Mouse (Mus musculus): Measurements from ENCODE around the gene Ddx25. TPM values are rescaled to one million over a fixed set of nuclear protein-coding genes. Genes with fewer than 3 reads are reported as not detected.

Gene Ddx25
- polyA plus RNA-seq, 1 experiment from 2014 or later = 30.1 TPM

DNA sequence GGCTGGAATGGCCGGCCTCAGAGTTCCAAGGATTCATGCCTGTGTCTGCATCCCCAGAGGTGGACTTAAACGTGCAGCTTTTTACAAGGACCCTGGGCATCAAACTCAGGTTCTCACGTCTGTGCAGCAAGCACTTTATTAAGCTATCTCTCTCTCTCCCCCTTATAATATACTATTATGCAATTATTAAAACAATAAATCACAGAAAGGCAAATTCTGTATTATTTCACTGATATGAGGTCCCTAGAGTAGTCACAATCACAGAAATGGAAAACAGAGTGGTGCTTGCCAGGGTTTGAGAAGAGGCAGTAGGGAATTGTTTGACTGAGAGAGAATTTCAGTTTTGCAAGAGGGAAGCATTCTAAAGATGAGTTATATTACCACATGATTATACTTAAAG lies 29.2 kb downstream of the Ddx25 start:
- Histone ChIP-seq H3K36me3 (ENCODE audit: control insufficient read depth, insufficient read depth, low read length) (no peaks in the 10 kb centered on the region), H3K9ac (ENCODE audit: low read depth, low read length) (no peak overlapping the region), H3K4me1 (ENCODE audit: control insufficient read depth, insufficient read depth, low read depth, low read length) (peaks cover 3% of the 10 kb centered on the region), H3K27me3 (replicated peaks; ENCODE audit: control insufficient read depth, insufficient read depth, low read length) (no peaks in the 10 kb centered on the region; the same call in 1 of the 2 replicates), H3K9me3 (ENCODE audit: control insufficient read depth, low read length) (no peaks in the 10 kb centered on the region), H3K27ac (ENCODE audit: low read depth, low read length) (no peak overlapping the region), H3K4me3 (ENCODE audit: low read length) (no peak overlapping the region), H3K4me2 (ENCODE audit: low read length) (no peak overlapping the region)
- 68% methylated on average over 3 of the region's 3 CpGs for WGBS
- no peak for ATAC-seq

GRCm38 (mm10) chr9:35523941-35524411 lies 34.4 kb downstream of the Ddx25 start:
- peak overlapping the region; percentile 70 for H3K27ac ChIP-seq (ENCODE audit: low read depth, low read length)
- WGBS = 20% methylated on average over 7 of the region's 7 CpGs
- peaks cover 13% of the 10 kb centered on the region for H3K4me1 ChIP-seq (ENCODE audit: control insufficient read depth, insufficient read depth, low read depth, low read length)
- H3K9me3 ChIP-seq (ENCODE audit: control insufficient read depth, low read length) = no peaks in the 10 kb centered on the region
- H3K4me3 ChIP-seq (ENCODE audit: low read length) = no peak overlapping the region
- H3K9ac ChIP-seq (ENCODE audit: low read depth, low read length) = no peak overlapping the region
- H3K4me2 ChIP-seq (ENCODE audit: low read length) = peak overlapping the region; percentile 37; the same call in 1 of the 2 replicates
- no peaks in the 10 kb centered on the region for H3K36me3 ChIP-seq (ENCODE audit: control insufficient read depth, insufficient read depth, low read length)
- peak; percentile 80 for ATAC-seq
- no peaks in the 10 kb centered on the region; the same call in 1 of the 2 replicates for H3K27me3 ChIP-seq (replicated peaks; ENCODE audit: control insufficient read depth, insufficient read depth, low read length)

DNA sequence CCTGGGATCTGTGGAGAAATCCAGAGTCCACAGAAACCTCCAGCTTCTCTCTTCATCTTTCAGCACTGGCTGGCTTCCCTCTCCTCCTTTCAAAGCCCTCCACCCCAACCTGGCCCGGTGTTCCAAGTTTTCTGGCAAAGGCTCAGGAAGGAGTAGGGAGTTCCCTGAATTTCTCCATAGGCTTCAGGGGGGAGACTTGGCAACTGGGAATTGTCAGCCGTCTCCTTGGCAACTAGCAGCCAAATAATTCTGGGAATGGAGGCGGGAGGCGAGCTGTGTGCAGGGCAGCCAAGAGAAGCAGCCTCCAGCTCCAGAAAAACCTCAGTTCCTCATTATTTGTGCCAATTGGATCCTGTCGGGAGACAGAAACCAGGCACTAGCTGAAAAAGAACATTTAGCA lies 34.8 kb downstream of the Ddx25 start:
- Histone ChIP-seq H3K27me3 (replicated peaks; ENCODE audit: control insufficient read depth, insufficient read depth, low read length) (no peaks in the 10 kb centered on the region; the same call in 1 of the 2 replicates), H3K4me3 (ENCODE audit: low read length) (no peak overlapping the region), H3K27ac (ENCODE audit: low read depth, low read length) (peak overlapping the region; percentile 70), H3K36me3 (ENCODE audit: control insufficient read depth, insufficient read depth, low read length) (no peaks in the 10 kb centered on the region), H3K4me1 (ENCODE audit: control insufficient read depth, insufficient read depth, low read depth, low read length) (peaks cover 13% of the 10 kb centered on the region), H3K9ac (ENCODE audit: low read depth, low read length) (no peak overlapping the region; the same call in 1 of the 2 replicates), H3K9me3 (ENCODE audit: control insufficient read depth, low read length) (no peaks in the 10 kb centered on the region), H3K4me2 (ENCODE audit: low read length) (peak overlapping the region; percentile 37; the same call in 1 of the 2 replicates)
- WGBS = 11% methylated on average over 5 of the region's 5 CpGs
- ATAC-seq = peak; percentile 88

DNA sequence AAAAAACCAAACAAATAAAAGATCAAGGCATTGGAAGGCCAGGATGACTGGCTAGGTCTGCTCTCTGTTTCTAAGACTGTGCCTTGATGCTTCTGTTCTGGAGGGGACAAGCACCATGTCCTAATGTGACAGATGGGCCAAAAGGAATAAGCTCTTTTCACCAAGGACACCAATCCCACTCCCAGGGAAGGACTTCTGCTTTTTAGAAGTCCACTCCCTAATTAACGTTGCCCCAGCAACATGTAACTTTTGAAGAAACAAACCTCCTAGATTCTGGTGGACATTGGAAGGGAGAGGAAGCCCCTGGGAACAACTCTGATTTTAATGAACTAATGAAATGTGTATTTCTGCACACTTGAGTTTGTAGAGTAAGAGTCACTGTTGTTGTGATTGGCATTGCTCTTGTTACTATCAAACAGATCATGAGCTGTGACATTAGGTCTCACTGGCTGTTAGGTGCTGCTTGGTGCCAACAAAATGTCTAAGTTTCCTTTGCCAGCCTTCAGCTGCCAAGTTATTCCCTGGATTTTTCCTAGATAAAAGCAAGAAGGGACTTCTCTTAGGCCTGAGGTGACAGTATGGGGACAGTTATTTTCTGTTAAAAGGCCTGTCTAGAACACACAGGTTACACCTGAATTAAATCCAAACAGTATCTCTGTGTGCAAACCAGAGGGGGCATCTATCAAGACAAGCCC lies 35.4 kb downstream of the Ddx25 start:
- WGBS = 63% methylated on average over 1 of the region's 1 CpGs
- H3K27ac ChIP-seq (ENCODE audit: low read depth, low read length) = peak overlapping the region; percentile 25; the same call in 1 of the 2 replicates

DNA sequence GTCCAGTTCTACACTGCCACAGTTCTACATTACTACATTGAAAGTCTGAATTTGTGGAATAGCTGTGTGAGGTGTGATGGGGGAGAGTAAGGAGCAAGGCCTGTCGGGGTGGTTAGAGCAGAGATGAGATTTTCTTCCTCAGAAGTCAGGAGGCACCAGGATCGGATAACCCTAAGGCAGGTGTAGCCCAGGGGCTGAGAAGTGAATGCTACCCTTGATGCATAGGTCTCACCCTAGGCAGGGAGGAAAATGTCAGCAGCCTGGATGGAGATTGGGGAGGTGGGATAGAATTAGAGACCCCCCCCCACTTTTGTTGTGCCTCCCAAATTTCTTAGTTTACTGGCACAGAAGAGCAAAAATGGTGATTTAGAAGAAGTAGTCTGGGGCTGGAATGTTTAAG lies 36.1 kb downstream of the Ddx25 start:
- ATAC-seq = no peak
- whole genome bisulfite sequencing = 83% methylated on average over 2 of the region's 2 CpGs
- H3K4me3 ChIP-seq (ENCODE audit: low read length) = no peak overlapping the region

More for the DNA sequence above, 35.4 kb downstream of the Ddx25 start:
- ATAC-seq = peak; percentile 15; the same call in 1 of the 2 replicates
- peaks cover 13% of the 10 kb centered on the region for H3K4me1 ChIP-seq (ENCODE audit: control insufficient read depth, insufficient read depth, low read depth, low read length)
- no peak overlapping the region for H3K9ac ChIP-seq (ENCODE audit: low read depth, low read length)
- H3K4me3 ChIP-seq (ENCODE audit: low read length) = no peak overlapping the region
- H3K36me3 ChIP-seq (ENCODE audit: control insufficient read depth, insufficient read depth, low read length) = no peaks in the 10 kb centered on the region
- H3K27me3 ChIP-seq (replicated peaks; ENCODE audit: control insufficient read depth, insufficient read depth, low read length) = no peaks in the 10 kb centered on the region; the same call in 1 of the 2 replicates
- H3K9me3 ChIP-seq (ENCODE audit: control insufficient read depth, low read length) = no peaks in the 10 kb centered on the region
- no peak overlapping the region for H3K4me2 ChIP-seq (ENCODE audit: low read length)

GRCm38 (mm10) chr9:35520631-35521348 lies 37.5 kb downstream of the Ddx25 start:
- H3K4me3 ChIP-seq (ENCODE audit: low read length) = no peak overlapping the region
- H3K36me3 ChIP-seq (ENCODE audit: control insufficient read depth, insufficient read depth, low read length) = no peaks in the 10 kb centered on the region
- WGBS = 84% methylated on average over 6 of the region's 6 CpGs
- no peak overlapping the region for H3K4me2 ChIP-seq (ENCODE audit: low read length)
- ATAC-seq = no peak
- H3K27me3 ChIP-seq (replicated peaks; ENCODE audit: control insufficient read depth, insufficient read depth, low read length) = no peaks in the 10 kb centered on the region; the same call in 1 of the 2 replicates
- no peak overlapping the region for H3K27ac ChIP-seq (ENCODE audit: low read depth, low read length)
- H3K9me3 ChIP-seq (ENCODE audit: control insufficient read depth, low read length) = no peaks in the 10 kb centered on the region
- H3K9ac ChIP-seq (ENCODE audit: low read depth, low read length) = no peak overlapping the region
- H3K4me1 ChIP-seq (ENCODE audit: control insufficient read depth, insufficient read depth, low read depth, low read length) = peaks cover 13% of the 10 kb centered on the region

More for the DNA sequence above, 36.1 kb downstream of the Ddx25 start:
- Histone ChIP-seq H3K9me3 (ENCODE audit: control insufficient read depth, low read length) (no peaks in the 10 kb centered on the region), H3K9ac (ENCODE audit: low read depth, low read length) (no peak overlapping the region), H3K4me1 (ENCODE audit: control insufficient read depth, insufficient read depth, low read depth, low read length) (peaks cover 13% of the 10 kb centered on the region), H3K27me3 (replicated peaks; ENCODE audit: control insufficient read depth, insufficient read depth, low read length) (no peaks in the 10 kb centered on the region; the same call in 1 of the 2 replicates), H3K27ac (ENCODE audit: low read depth, low read length) (no peak overlapping the region), H3K4me2 (ENCODE audit: low read length) (no peak overlapping the region), H3K36me3 (ENCODE audit: control insufficient read depth, insufficient read depth, low read length) (no peaks in the 10 kb centered on the region)

DNA sequence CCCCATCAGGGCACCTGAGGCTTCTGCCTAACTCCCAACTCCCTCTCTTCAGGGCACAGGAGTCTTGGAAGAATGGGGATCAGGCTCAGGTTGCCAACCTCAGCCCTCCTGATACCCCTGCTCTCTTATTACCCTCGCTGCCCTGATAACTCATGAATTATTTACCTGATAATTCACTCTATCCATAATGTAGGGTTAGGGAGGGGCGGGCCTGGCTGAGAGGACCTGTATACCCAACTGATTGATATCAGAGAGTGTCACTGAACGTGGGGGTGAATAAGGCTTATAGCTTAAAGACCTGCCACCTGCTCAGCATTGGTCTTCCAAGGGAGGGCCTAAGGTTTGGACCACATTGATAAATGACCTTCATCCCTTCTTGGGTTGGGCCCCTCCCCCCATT lies 40.2 kb downstream of the Ddx25 start, which contains the start of gene Gm1113:
Gene Gm1113 (minus strand): TSS at position 101 of the 400 bp plus-strand sequence.
- 86% methylated on average over 3 of the region's 3 CpGs for WGBS

DNA sequence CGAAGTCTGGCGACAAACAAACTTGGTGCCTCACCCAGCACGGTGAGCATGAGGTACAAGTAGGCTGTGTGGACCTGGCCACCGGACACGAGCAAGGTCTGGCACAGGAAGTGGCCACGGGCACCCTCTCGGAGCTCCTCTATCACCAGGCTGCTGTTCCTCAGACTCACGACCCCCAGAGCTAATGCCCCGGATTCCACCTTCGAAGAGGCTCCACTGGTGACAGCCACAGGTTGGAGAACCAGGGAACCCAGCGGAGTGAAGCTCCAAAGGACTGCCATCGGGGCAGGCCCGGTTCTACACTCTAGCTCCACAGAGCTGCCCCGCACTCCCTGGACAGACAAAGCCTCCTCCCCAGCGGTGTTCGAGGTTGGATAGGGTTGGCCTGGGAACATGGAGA lies 41.6 kb downstream of the Ddx25 start:
- no peak overlapping the region for H3K4me2 ChIP-seq (ENCODE audit: low read length)
- H3K27me3 ChIP-seq (replicated peaks; ENCODE audit: control insufficient read depth, insufficient read depth, low read length) = no peaks in the 10 kb centered on the region; the same call in 1 of the 2 replicates
- no peak overlapping the region for H3K27ac ChIP-seq (ENCODE audit: low read depth, low read length)
- no peak overlapping the region for H3K4me3 ChIP-seq (ENCODE audit: low read length)
- H3K9me3 ChIP-seq (ENCODE audit: control insufficient read depth, low read length) = no peaks in the 10 kb centered on the region
- ATAC-seq = no peak
- 93% methylated on average over 16 of the region's 16 CpGs for WGBS
- no peak overlapping the region for H3K9ac ChIP-seq (ENCODE audit: low read depth, low read length)
- no peaks in the 10 kb centered on the region for H3K36me3 ChIP-seq (ENCODE audit: control insufficient read depth, insufficient read depth, low read length)
- H3K4me1 ChIP-seq (ENCODE audit: control insufficient read depth, insufficient read depth, low read depth, low read length) = no peaks in the 10 kb centered on the region

More for the DNA sequence above, 40.2 kb downstream of the Ddx25 start, which contains the start of gene Gm1113:
- Histone ChIP-seq H3K36me3 (ENCODE audit: control insufficient read depth, insufficient read depth, low read length) (no peaks in the 10 kb centered on the region), H3K4me3 (ENCODE audit: low read length) (no peak within 1 kb of the TSS), H3K4me2 (ENCODE audit: low read length) (no peak within 1 kb of the TSS), H3K27ac (ENCODE audit: low read depth, low read length) (no peak within 1 kb of the TSS), H3K27me3 (replicated peaks; ENCODE audit: control insufficient read depth, insufficient read depth, low read length) (no peaks in the 10 kb centered on the region; the same call in 1 of the 2 replicates), H3K9ac (ENCODE audit: low read depth, low read length) (no peak within 1 kb of the TSS), H3K4me1 (ENCODE audit: control insufficient read depth, insufficient read depth, low read depth, low read length) (peaks cover under 1% of the 10 kb centered on the region), H3K9me3 (ENCODE audit: control insufficient read depth, low read length) (no peaks in the 10 kb centered on the region)
- no peak for ATAC-seq

DNA sequence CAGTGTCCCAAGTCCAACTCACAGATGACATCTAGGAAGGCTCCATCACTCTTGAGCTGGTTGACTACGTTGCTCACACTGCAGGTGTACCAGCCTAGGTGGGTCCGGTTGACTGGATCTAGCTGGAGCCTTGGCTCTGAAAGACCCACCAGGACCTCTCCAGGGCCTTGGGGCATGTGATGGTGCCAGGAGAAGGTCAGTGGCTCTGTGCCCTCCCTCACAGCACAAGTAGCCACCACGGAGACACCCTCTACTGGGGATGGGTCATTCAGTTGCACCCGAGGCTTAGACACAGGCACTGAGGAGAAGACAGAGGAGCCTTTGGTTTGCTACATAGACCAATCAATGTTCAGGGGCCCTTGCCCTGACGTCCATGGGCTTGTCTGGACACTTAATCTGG lies 42.1 kb downstream of the Ddx25 start:
- no peak overlapping the region for H3K4me2 ChIP-seq (ENCODE audit: low read length)
- no peak for ATAC-seq
- H3K27me3 ChIP-seq (replicated peaks; ENCODE audit: control insufficient read depth, insufficient read depth, low read length) = no peaks in the 10 kb centered on the region
- WGBS = 90% methylated on average over 5 of the region's 5 CpGs
- H3K4me3 ChIP-seq (ENCODE audit: low read length) = no peak overlapping the region
- H3K36me3 ChIP-seq (ENCODE audit: control insufficient read depth, insufficient read depth, low read length) = no peaks in the 10 kb centered on the region
- H3K9ac ChIP-seq (ENCODE audit: low read depth, low read length) = no peak overlapping the region
- H3K27ac ChIP-seq (ENCODE audit: low read depth, low read length) = no peak overlapping the region
- H3K9me3 ChIP-seq (ENCODE audit: control insufficient read depth, low read length) = no peaks in the 10 kb centered on the region
- H3K4me1 ChIP-seq (ENCODE audit: control insufficient read depth, insufficient read depth, low read depth, low read length) = no peaks in the 10 kb centered on the region

Data from hindbrain, embryonic 16.5 days (tissue).